Mouse (Mus musculus) spleen, postnatal 10 days (tissue): ENCODE measurements around the gene Nol8.

Experiments used
- DNase-seq, 2 experiments: peaks; one replicate each; pipeline ENCODE4 v3.0.0; 2021 to 2022; ENCODE audit warnings: low spot score in 2 of 2

The Nol8 gene

GRCm38 (mm10) chr13:49684266-49684665, 31.4 kb downstream of the Nol8 start:
- no peak for DNase-seq

- no peak for DNase-seq
Observed at GRCm38 (mm10) chr13:49691056-49691455, 38.2 kb downstream of the Nol8 start.

DNA sequence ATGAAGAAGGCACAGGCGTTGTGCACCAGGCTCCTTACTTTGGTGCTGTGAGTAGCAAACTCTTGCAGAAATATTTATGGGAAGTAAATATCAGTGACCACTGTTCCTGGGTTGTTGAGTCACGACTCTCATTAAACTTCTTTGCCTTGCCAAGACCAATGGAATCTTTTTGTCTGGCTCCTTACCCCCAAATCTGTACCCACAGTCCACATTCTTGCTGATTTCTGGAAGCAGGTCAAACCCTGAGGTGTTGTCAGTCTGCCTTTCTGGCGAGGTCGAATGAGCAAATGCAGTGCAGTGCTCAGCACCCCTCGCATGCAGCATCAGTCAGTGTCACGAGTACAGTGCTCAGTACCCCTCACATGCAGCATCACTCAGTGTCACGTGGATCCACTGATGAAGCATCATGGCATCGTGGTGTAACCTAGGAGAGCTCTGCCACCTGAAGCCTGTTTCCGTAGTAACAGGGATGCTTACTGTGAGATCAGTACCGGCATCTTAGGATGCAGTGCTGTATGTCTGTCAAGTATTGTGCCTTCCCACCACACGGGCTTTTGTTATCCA, 50.4 kb downstream of the Nol8 start:
- no peak for DNase-seq

DNA sequence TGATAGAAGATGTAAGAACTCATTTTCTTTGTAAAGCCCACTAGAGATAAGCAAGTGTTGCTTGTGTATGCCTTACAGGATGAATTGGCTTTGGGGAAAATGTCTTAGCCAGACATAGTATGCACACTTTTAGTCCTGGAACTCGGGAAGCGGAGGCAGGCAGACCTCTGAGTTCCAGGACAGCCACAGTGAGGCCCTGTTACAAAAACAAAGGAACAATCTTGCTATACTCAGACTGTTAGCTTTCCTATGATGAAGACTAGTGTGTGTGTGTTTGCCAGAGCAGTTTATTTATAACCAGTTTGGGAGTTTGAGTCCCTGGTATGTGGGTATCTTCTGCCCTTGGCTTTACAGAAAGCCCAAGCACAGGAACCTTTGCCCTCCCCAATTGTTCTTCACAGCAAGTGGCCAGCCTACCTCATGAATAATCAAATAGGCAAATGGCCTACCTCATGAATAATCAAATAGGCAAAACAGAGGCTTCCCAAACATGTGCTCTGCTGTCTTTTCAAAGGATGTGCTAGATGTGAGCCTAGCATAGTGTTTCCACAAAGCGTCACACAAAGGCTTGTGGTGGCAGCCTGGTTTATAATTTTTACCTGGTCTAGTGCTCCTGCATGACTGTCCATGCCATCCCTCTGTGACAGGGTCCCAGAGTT, 53.3 kb downstream of the Nol8 start:
- DNase-seq, result no peak

DNA sequence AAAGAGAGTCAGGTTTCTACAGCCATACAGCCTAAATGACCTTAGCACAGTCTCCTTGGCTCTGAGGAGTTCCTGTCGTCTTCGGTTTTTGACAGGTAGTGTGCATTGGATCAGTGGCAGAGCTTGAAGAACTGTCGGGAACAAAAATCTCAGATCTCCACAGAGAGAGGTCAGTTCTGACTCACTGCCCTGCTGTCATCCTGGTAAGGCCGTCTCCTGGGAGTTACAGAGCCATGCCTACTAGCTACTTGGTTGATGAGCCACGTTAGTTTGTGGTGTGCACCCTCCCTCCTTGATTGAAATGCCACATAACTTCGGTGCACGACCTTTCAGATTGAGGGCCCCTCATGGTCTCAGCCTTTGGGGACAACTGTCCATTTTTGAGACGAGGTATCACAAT, 55.4 kb downstream of the Nol8 start:
- DNase-seq, result no peak

DNA sequence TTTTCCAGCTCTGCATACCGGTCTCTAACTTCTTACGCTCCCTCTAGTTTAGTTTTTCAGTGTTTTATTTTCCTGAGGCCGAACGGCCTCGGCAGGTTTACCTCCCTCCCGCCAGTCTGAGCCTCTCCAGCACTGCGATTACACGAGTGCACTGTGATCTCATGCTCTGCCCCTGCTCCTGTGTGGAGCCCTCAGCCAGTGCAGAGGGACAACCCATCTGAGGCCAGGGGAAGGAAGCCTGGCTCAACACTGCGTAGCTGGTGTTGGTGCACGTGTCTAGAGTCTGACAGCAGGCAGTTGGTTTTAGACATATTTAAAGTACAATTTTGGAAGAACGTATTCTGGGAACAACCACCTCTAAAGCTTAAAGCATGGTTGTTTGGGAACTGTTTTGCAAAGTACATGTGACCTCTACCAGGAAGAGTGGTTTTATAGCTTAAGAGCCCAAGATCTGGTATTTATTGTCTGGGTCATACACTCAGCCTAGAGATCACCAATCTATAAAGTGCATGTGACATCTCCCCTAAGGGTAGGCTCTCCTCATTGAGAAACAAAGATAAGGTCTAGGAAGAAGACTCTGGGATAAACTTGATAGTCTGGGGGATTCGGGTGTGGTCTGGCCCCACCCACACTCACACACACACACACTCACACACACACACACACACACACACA, 59.3 kb downstream of the Nol8 start:
- no peak for DNase-seq

GRCm38 (mm10) chr13:49719310-49719709, 66.4 kb downstream of the Nol8 start:
- DNase-seq, result no peak
